Mouse (Mus musculus) CH12.LX (cell line): ENCODE results near the gene Rps6ka2. TPM values are rescaled to one million over a fixed set of nuclear protein-coding genes. Genes with fewer than 3 reads are reported as not detected.
"Not testable (repeated sequence)": the region's sequence is repeated elsewhere in the genome, so short reads cannot be mapped to it uniquely, and the experiment has no call there.

Experiments used
- DNase-seq: peaks from one replicate; pipeline ENCODE4 v3.0.0-alpha.2; 2013; ENCODE audit errors: extremely low read depth
- H3K27ac ChIP-seq: 2 replicates; pipeline ENCODE4 v1.5.1; 2012; ENCODE audit warnings: low read depth, mild to moderate bottlenecking, control low read depth, moderate library complexity; ENCODE audit not compliant: insufficient read depth
- H3K27me3 ChIP-seq: replicated peaks from 2 replicates; pipeline ENCODE3; 2012; ENCODE audit warnings: inconsistent platforms
- H3K36me3 ChIP-seq, 2 experiments: replicated peaks in 1 of 2; 2 replicates each; pipeline versions ENCODE3 to v1.6.1; 2012; ENCODE audit warnings: inconsistent platforms in 1 of 2, low read length in 1 of 2, mild to moderate bottlenecking in 1 of 2, mixed read lengths in 1 of 2, moderate library complexity in 1 of 2; ENCODE audit not compliant: control insufficient read depth in 1 of 2, insufficient read depth in 1 of 2
- H3K4me1 ChIP-seq, 2 experiments: 2 replicates each; pipeline ENCODE4 v1.6.1; 2012; ENCODE audit warnings: inconsistent platforms in 1 of 2, moderate library complexity in 1 of 2; ENCODE audit not compliant: insufficient read depth in 2 of 2, control insufficient read depth in 1 of 2
- H3K4me2 ChIP-seq: 2 replicates; pipeline ENCODE4 v1.6.1; 2012; ENCODE audit warnings: low read depth, mild to moderate bottlenecking, control low read depth; ENCODE audit not compliant: poor library complexity, insufficient read depth, severe bottlenecking
- H3K4me3 ChIP-seq, 3 experiments: fragments of 150-350 bp in 1 of 3; sonication (generic) in 1 of 3; replicated peaks in 1 of 3; 2 replicates each; pipeline versions ENCODE3 to v1.5.1; 2011 to 2012; ENCODE audit warnings: low read depth in 2 of 3, low read length in 2 of 3, mild to moderate bottlenecking in 2 of 3, moderate library complexity in 2 of 3, control low read depth in 1 of 3, improper control_type of control experiment in 1 of 3, inconsistent platforms in 1 of 3, mixed read lengths in 1 of 3; ENCODE audit not compliant: poor library complexity in 1 of 3
- H3K79me2 ChIP-seq: replicated peaks from 2 replicates; pipeline ENCODE4 v1.6.1; 2012; ENCODE audit warnings: mild to moderate bottlenecking, moderate library complexity; ENCODE audit not compliant: control insufficient read depth, poor library complexity, insufficient read depth, severe bottlenecking; ENCODE audit errors: extremely low read depth
- H3K9ac ChIP-seq: 2 replicates; pipeline ENCODE4 v1.6.1; 2012; ENCODE audit warnings: low read depth, mild to moderate bottlenecking, control low read depth, moderate library complexity; ENCODE audit not compliant: insufficient read depth
- H3K9me3 ChIP-seq: replicated peaks from 2 replicates; pipeline ENCODE3; 2012; ENCODE audit warnings: low read length, inconsistent platforms, mixed read lengths
- BHLHE40 ChIP-seq: IDR thresholded peaks from 2 replicates; pipeline ENCODE4 v1.6.1; 2011; ENCODE audit warnings: mild to moderate bottlenecking, low read depth, low read length, improper control_type of control experiment
- CHD1 ChIP-seq: IDR thresholded peaks from 2 replicates; pipeline ENCODE4 v1.6.1; 2012; ENCODE audit warnings: low read depth, low read length, improper control_type of control experiment, inconsistent platforms
- E2F4 ChIP-seq: IDR thresholded peaks from 2 replicates; pipeline ENCODE4 v1.6.1; 2011; ENCODE audit warnings: low read depth, low read length, improper control_type of control experiment; ENCODE audit not compliant: insufficient replicate concordance
- EP300 ChIP-seq: IDR thresholded peaks from 2 replicates; pipeline ENCODE4 v1.6.1; 2011; ENCODE audit warnings: low read length, improper control_type of control experiment
- ETS1 ChIP-seq: conservative IDR thresholded peaks from 2 replicates; pipeline ENCODE4 v1.6.1; 2012; ENCODE audit warnings: low read depth, mild to moderate bottlenecking, inconsistent platforms, low read length, improper control_type of control experiment, moderate library complexity
- HCFC1 ChIP-seq: IDR thresholded peaks from 2 replicates; pipeline ENCODE4 v1.6.1; 2012; ENCODE audit warnings: low read depth, mild to moderate bottlenecking, inconsistent platforms, low read length, improper control_type of control experiment
- KAT2A ChIP-seq: IDR thresholded peaks from 2 replicates; pipeline ENCODE4 v1.6.1; 2012; ENCODE audit warnings: low read length, improper control_type of control experiment, inconsistent platforms; ENCODE audit not compliant: insufficient replicate concordance
- MAFK ChIP-seq: IDR thresholded peaks from 2 replicates; pipeline ENCODE4 v1.6.1; 2011; ENCODE audit warnings: low read length, improper control_type of control experiment; ENCODE audit not compliant: insufficient replicate concordance
- MAX ChIP-seq: IDR thresholded peaks from 2 replicates; pipeline ENCODE4 v1.6.1; 2011; ENCODE audit warnings: low read length, improper control_type of control experiment
- MAZ ChIP-seq: IDR thresholded peaks from 2 replicates; pipeline ENCODE4 v1.6.1; 2012; ENCODE audit warnings: low read depth, mild to moderate bottlenecking, inconsistent platforms, low read length, improper control_type of control experiment, moderate library complexity
- MYC ChIP-seq: IDR thresholded peaks from 2 replicates; pipeline ENCODE4 v1.6.1; 2011; ENCODE audit warnings: low read depth, mild to moderate bottlenecking, improper control_type of control experiment, low read length
- PAX5 ChIP-seq: IDR thresholded peaks from 2 replicates; pipeline ENCODE4 v1.6.1; 2012; ENCODE audit warnings: low read length, inconsistent platforms, mixed read lengths
- POLR2A ChIP-seq: IDR thresholded peaks from 2 replicates; pipeline ENCODE4 v1.6.1; 2011; ENCODE audit warnings: low read depth, mild to moderate bottlenecking, improper control_type of control experiment, low read length
- SMC3 ChIP-seq: IDR thresholded peaks from 2 replicates; pipeline ENCODE4 v1.6.1; 2011; ENCODE audit warnings: low read depth, low read length, improper control_type of control experiment
- USF1 ChIP-seq: IDR thresholded peaks from 2 replicates; pipeline ENCODE4 v1.6.1; 2014; ENCODE audit warnings: low read depth, mild to moderate bottlenecking, inconsistent platforms, low read length, improper control_type of control experiment
- USF2 ChIP-seq: conservative IDR thresholded peaks from 2 replicates; pipeline ENCODE4 v1.6.1; 2011; ENCODE audit warnings: low read depth, low read length, improper control_type of control experiment
- ZC3H11A ChIP-seq: IDR thresholded peaks from 2 replicates; pipeline ENCODE4 v1.6.1; 2012; ENCODE audit warnings: low read depth, mild to moderate bottlenecking, inconsistent platforms, low read length, improper control_type of control experiment
- ZMIZ1 ChIP-seq: IDR thresholded peaks from 2 replicates; pipeline ENCODE4 v1.6.1; 2012; ENCODE audit warnings: low read depth, mild to moderate bottlenecking, inconsistent platforms, low read length, improper control_type of control experiment
- ZNF384 ChIP-seq: IDR thresholded peaks from 2 replicates; pipeline ENCODE4 v1.6.1; 2012; ENCODE audit warnings: low read depth, low read length, improper control_type of control experiment, inconsistent platforms
- dilution Hi-C: fragments of 300-500 bp; cut with MboI; formaldehyde crosslinking; loops from 2 replicates; pipeline ENCODE4 v1.14.3; 2020; ENCODE audit warnings: low sequenced_read_pairs; ENCODE audit not compliant: extremely low pct_unique_long_range_greater_than_20kb, extremely low pct_ligation_motif_present
- in situ Hi-C: fragments of 300-500 bp; cut with MboI; formaldehyde crosslinking; loops from 3 replicates; pipeline ENCODE4 v1.14.3; 2019; ENCODE audit warnings: low sequenced_read_pairs, low pct_ligation_motif_present, low pct_unique_long_range_greater_than_20kb, mixed read lengths
- polyA plus RNA-seq: library from polyadenylated mRNA; unstranded; fragments of >175 nt; gene quantifications from 2 replicates; pipeline ENCODE4 v1.2.1, GENCODE M21; 2012; ENCODE audit warnings: low read depth; ENCODE audit not compliant: insufficient read length
- total RNA-seq, 2 experiments: library from RNA; depleted of rRNA; stranded (reverse); fragments of 300-350 nt in 1 of 2; fragments of >200 nt in 1 of 2; gene quantifications; 2 replicates each; pipeline ENCODE4 v1.2.3; 2012 to 2014

Gene Rps6ka2
- total and polyA plus RNA-seq, 3 experiments, result 0.64 to 1.4 (median 0.91) TPM

DNA sequence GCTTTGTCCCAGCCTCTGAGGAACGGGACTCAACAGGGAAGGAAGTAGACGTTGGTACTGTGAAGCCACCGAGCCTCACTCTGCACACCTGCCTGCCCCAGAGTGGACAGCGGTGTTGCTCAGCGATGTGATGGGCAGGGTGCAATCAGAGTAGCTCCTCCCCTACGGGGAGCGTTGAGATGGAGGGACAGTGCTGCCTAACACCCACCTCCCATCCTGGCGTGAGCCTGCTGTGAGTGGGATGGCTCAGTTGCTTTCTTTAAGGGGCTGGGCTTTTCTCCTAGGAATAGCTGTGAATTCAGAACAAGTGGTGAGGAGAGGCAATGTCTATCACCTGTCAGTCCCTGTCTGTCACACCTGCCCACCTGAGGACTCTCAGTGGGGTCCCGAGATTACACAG lies 12.3 kb downstream of the Rps6ka2 start:
- H3K4me1 ChIP-seq, result no peaks in the 10 kb centered on the region
- H3K27ac ChIP-seq, result no peak overlapping the region
- H3K79me2 ChIP-seq, result no peaks in the 10 kb centered on the region
- no peaks in the 10 kb centered on the region for H3K27me3 ChIP-seq
- dilution Hi-C loops (no loop called here), in situ Hi-C loops (no loop called here)
- no peaks in the 10 kb centered on the region for H3K36me3 ChIP-seq
- H3K9ac ChIP-seq, result no peak overlapping the region
- no peak for DNase-seq
- no peak overlapping the region for H3K4me3 ChIP-seq
- no peak overlapping the region for H3K4me2 ChIP-seq
- H3K9me3 ChIP-seq, result no peaks in the 10 kb centered on the region
- TF ChIP-seq MAFK, result no peak
- no peak for TF ChIP-seq USF2
- TF ChIP-seq HCFC1, result no peak
- TF ChIP-seq USF1, result no peak
- TF ChIP-seq POLR2A, result no peak
- no peak for TF ChIP-seq KAT2A
- no peak for TF ChIP-seq SMC3
- no peak for TF ChIP-seq PAX5
- no peak for TF ChIP-seq MYC
- TF ChIP-seq EP300, result no peak
- no peak for TF ChIP-seq MAX
- TF ChIP-seq ZMIZ1, result no peak
- no peak for TF ChIP-seq CHD1
- no peak for TF ChIP-seq E2F4
- TF ChIP-seq ETS1, result no peak
- no peak for TF ChIP-seq BHLHE40
- no peak for TF ChIP-seq MAZ
- TF ChIP-seq, all 38 proteins: peak for 0

GRCm38 (mm10) chr17:7187037-7187436 lies 17.1 kb downstream of the Rps6ka2 start:
- in situ Hi-C loops, H3K27ac ChIP-seq, H3K4me3 ChIP-seq, dilution Hi-C loops, H3K9ac ChIP-seq, H3K27me3 ChIP-seq, H3K36me3 ChIP-seq, H3K4me1 ChIP-seq, H3K4me2 ChIP-seq, H3K79me2 ChIP-seq, DNase-seq, H3K9me3 ChIP-seq: not testable (repeated sequence)

GRCm38 (mm10) chr17:7189425-7189824 lies 19.5 kb downstream of the Rps6ka2 start:
- H3K4me1 ChIP-seq, result peaks cover 0 to 8% of the 10 kb centered on the region in 2 experiments; a peak in 3 of 4 replicates
- in situ Hi-C loops, result no loop called here
- no peaks in the 10 kb centered on the region for H3K9me3 ChIP-seq
- DNase-seq, result no peak
- H3K79me2 ChIP-seq, result no peaks in the 10 kb centered on the region
- H3K9ac ChIP-seq, result no peak overlapping the region
- no peaks in the 10 kb centered on the region for H3K27me3 ChIP-seq
- H3K27ac ChIP-seq, result no peak overlapping the region
- TF ChIP-seq ZNF384 (no peak), MAFK (no peak), KAT2A (no peak), ZC3H11A (no peak), USF2 (no peak)
- TF ChIP-seq, all 38 proteins: peak for 0
- H3K4me3 ChIP-seq, result no peak overlapping the region
- dilution Hi-C loops, result no loop called here
- H3K4me2 ChIP-seq, result no peak overlapping the region
- H3K36me3 ChIP-seq, result no peaks in the 10 kb centered on the region
